Mouse (Mus musculus) G1E (cell line): Measurements from ENCODE around the gene Clasp1.

Experiments
- CTCF ChIP-seq: IDR thresholded peaks from 2 replicates; pipeline ENCODE4 v1.5.1; 2012; ENCODE audit warnings: low read depth, low read length, inconsistent platforms, mixed read lengths
- GATA1 ChIP-seq: IDR thresholded peaks from 2 replicates; pipeline ENCODE4 v1.6.1; 2012; ENCODE audit warnings: borderline replicate concordance, low read length, inconsistent platforms, mixed read lengths
- TAL1 ChIP-seq: conservative IDR thresholded peaks from 2 replicates; pipeline ENCODE4 v1.6.1; 2012; ENCODE audit warnings: low read depth, low read length, inconsistent platforms, mixed read lengths

DNA sequence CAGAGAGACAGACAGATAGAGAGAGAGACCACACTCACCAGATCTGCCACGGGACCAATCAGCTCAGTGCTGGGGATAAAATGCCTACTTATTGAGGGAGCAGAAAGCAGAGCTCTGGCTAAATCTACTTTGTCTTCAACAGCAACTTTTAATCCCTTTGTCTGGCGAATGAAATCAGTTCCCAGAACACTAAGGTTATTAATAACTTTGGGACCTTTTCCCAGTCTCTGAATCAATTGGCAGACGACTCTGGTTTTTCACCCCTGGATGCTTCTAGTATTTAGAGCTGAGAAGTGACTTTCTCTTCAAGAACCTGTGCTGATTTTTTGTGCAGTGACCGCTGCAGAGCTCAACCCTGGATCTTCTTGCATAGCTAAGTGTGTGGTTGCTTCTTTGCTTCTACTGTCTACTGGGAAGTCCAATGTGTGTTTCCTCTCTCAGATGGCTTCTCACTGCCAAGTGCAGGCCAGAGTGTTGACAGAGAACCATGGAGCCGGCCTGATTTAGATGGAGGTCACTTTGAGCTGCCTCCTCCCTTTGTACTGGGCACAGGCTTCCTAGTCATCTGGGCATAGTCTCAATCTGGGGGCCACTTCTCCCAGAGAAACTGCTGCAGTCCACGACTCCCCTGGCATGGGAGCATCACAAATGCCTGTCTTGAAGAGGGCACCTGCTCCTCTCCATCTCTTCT is 29.6 kb upstream of the Clasp1 start:
- no peak for TF ChIP-seq CTCF
- no peak for TF ChIP-seq TAL1
- TF ChIP-seq GATA1: no peak
